Mouse (Mus musculus): ENCODE measurements at regions not wholly inside any gene's neighbourhood (a gene's known extent, or its start where the extent isn't known, plus 50 kb on each side); places are given as distances from the start of the nearest gene placed in this dataset.

DNA sequence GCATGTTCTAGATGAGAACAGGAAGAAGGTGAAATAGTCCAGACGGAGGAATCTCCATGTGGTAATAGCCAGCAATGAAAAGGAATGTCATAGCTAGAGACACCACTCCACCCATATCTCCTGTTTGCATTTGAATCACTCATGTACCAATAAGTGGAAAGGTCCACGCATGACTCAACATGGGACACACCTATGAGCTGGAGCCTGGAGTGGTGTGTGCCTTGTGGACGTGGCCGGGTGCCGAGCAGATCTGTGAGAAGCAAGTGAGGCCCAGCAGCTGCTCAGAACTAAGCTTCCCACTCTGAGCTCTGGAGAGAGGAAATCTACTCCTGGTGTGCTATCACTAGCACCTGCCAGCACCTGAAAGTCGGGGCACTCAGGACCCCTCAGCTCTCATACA lies 116.4 kb upstream of the Xylt1 start:
- CTCF ChIA-PET: no interaction called here

DNA sequence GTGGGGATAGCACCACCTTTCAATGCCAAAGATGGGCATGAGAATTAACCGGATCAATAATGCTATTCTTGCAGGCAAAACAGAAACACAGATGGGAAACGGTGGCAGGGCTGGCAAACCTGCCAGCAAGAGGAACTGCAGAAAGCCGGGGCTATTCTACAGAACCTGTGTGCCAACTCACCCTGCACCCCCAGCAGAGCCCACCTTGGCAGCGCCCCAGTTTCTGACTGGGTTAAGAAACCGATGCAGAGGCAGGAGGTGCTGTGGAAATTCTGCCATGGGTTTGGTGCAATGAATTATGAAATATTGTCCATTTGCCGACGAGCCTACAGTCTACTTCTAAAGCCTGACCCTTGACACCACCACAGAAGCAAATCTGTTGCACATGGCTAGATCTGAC lies 112.7 kb upstream of the Xylt1 start:
- CTCF ChIA-PET: no interaction called here

DNA sequence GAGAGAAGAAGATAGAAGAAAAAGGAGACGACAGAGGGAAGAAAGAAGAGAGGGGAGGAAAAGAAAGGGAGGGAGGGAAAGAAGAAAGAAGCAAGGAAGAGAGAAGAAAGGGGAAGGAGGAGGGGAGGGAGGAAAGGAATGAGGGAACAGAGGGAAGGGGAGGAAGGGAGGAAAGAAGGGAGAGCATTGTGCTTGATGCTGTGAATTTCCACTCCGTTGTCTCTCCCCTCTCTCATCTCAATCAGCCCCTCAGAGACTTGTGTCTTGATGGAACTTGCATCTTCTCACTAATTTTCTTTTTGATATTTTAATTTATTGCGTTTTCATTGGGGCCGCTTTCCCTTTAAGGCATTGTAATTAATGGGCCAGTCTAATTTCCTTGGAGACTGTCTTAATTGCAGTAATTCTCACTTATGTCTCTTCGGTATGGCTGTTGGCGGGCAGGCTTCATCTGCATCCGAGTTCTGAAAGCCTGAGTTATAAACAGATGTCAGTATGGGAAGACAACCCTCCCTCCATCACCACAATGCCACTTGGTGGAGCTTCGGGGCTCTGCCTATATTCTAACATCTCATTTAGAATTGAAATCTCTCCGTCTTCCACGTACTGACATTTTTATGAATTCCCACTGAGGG lies 111.4 kb upstream of the Xylt1 start:
- CTCF ChIA-PET: no interaction called here

DNA sequence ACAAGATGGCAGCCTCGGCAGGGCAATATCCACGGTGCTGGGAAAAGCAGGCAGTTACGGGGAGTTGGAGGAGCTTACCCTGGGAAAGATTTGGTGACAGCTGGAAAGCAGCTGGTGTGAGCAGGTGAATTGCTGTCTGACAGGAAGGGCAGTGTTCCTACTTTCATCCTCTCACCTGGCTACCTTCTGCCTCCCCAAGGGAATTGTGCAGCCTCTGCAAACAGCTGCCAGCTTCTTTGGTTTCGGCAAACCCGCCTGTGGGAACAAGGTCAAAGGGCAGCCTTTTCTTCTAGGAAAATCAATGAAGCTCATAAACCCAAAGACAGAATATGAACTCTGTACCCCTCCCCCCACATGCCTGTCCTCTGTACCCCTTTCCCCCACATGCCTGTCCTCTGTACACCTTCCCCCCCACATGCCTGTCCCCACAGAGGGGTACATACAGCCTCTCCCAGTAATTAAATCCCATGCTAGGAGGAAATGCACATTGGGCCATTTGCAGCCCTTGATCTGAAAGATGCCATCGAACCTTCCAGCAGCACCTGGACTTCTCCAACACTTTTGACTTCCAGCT lies 102.3 kb upstream of the Xylt1 start:
- CTCF ChIA-PET: no interaction called here

DNA sequence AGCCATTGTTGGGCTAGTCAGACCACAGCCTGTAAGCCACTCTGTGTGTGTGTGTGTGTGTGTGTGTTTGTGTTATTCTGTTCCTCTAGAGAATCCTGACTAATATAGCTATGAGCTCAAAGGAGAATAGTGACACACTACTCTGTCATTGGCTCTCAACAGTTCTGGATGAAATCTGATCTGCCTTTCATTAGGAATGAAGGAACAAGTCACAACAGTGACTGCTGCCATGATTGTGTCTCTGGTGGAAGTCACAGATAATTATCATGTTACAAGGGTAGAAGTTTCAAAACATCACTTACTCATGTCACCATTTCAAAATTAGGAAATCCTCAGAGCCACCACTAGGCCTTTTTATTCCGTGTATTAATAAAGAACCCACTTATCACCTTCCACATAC lies 98.6 kb upstream of the Xylt1 start:
- CTCF ChIA-PET: no interaction called here

DNA sequence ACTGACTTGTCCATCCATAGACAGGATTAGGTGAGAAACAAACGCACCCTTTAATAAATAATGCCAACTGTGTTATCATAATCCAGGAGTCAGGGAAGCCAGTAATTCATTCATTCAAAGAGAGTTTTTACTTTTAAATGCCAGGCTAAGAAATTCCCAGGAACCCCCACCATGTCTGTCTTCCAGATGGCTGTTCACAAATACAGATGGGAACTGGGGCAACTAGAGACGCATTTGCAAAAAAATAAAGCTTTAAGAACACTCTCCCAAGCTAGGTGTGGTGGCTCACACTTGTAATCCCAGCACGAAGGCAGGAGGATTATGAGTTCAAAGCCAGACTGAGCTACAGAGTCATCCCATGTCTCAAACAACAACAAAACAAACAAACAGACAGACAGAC lies 95.6 kb upstream of the Xylt1 start:
- CTCF ChIA-PET: no interaction called here

DNA sequence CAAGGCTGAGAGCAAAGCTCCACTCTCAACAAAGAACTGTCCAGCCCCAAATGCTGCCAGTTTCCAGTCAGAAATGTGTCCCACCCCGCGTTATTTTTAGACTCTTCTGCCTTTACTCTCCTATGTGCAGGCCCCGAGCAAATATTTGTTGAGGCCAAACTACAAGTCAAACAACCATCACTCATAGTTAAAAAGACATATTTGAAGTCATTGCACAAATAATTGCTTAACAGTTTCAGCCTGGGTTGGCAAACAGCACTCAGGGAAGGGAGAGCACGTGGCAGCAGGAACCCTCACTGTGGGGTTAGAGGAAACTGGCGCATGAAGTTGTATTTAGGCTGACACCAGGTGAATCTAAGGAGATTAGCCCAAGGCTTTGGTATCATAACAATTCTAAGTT lies 94.8 kb upstream of the Xylt1 start:
- CTCF ChIA-PET: no interaction called here

DNA sequence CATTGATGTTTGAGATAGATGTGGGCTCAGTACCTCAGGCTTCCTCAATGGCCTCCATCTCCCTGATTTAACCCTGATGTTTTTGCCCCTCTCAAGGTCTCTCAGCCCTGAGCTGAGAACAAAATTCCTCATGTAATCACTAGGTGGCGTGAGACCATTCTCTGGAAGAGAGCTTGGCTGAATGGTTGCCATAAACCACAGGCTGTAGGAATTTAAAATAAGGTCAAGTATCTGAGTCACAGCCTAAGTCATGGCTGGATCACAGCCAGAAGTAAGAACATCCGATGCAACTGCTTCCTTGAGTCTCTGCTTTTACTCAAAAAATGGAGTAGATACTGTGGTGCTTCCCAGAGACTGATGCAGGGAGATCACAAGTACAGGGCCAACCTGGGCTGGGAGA lies 77.1 kb upstream of the Xylt1 start:
- CTCF ChIA-PET: no interaction called here

DNA sequence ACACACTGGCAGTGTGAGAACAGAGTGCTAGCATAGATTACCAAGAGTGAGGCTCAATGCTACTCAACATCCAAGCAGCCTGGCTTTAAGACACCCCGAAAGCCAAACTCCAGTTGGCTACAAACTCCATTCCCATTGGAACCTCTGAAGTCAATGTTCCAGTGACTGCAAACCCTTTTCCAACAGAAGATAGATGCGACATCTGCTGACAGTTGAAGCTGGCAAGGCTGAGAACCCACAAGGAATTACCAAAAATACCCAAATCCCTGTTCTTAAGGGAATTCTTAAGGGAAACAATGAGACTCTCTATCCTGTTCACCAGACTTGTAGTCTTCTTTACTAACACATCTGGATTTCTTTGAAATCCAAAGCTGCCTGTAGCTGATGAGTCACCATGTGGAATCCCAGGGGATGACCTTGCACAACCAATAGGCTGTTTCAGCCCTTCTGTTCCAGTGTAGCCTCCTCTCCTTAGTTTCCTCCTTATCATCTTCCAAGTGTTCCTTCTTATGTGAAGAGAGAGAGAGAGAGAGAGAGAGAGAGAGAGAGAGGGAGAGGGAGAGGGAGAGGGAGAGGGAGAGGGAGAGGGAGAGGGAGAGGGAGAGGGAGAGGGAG lies 70.1 kb upstream of the Xylt1 start:
- CTCF ChIA-PET: no interaction called here

DNA sequence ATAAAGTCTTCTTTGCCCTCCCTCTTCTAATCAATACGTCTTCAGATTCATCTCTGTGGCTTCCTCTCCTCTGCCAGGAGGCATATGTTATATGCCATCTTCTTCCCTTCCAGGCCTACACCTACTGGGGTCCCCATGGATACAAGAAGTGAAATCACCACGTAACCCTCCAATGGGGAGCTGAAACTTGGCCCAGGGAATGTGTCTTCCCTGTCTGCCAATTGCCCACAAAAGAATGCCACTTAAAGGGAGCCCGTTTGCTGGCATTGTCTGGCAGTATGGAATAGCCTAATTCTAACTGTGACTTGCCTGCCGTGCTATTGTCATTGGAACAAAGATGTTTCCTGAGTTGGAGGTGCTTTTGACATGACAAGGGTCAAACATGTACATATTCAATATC lies 69.5 kb upstream of the Xylt1 start:
- CTCF ChIA-PET: no interaction called here

DNA sequence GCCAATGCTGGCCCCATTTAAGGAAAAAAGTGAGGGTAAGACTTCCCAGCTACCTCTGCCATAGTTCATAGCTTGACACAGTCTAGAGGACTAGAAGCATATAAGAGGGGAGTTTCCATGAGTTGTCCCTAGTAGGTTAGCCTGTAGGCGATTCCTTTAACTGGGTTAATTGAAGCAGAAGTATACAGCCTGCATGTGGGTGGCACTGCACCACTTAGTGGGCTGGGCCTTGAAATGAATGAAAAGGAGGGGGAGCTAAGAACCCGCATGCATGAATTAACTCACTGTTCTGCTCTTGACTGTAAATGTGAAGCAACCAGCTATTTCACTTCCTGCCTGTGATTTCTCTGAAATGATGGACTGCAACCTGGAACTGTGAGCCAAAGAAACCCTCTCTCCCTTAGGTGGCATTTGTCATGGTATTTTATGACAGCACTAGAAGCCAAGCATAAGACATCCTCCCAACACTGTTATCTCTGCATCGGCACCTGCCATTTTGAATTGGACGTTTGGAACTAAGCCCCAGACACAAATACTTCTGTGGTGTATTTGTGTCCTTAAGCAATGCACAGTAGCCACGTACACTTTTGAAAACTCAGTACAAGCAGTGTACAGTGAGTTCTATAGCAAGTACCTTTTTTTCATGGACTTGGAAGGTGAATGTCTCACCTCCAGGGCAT lies 64.5 kb upstream of the Xylt1 start:
- CTCF ChIA-PET: no interaction called here

DNA sequence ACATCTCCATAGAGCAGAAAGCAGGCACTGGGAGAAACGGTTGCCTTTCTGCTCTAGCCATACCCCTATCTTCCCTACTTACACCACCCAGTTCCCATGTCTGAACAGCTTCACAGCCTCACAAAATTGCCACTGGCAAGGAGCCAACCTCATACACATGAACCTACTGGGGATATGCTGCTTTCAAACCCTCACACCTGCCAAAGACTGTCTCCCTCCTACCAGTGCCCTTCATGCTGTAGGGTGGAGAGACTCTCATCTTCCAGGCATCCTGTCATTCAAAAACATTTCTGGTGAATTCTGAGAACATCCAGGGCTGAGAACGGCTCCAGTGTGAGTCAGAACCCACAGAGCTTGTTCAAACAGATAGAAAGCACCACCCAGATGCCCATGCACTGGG lies 63.4 kb upstream of the Xylt1 start:
- CTCF ChIA-PET: no interaction called here

DNA sequence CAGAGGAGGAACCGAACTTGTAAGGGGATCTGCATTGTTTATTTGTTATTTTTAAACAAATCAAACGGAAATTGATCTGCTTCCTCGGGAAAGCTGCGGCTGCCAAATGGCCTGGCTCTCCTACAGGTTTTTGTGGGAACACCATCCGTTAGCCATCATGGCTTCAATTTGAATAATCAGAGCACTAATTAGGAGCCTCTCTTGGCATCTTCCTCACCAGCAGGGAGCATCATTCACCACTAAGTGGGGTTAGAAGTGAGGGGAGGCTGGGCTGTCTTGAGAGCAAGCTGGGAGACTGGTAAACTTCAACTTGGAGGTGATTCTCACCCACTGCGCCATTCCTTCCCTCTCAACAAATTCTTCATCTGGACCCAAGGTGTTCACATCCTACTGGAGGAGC lies 60.2 kb upstream of the Xylt1 start:
- CTCF ChIA-PET: no interaction called here
